Mouse (Mus musculus) liver, postnatal 0 days (tissue): ENCODE results near the gene Exog. TPM values are rescaled to one million over a fixed set of nuclear protein-coding genes. Genes with fewer than 3 reads are reported as not detected.

Experiments used
- ATAC-seq: fragments of 200-750 bp; cut with Nextera tagmentation; 2 replicates; pipeline ENCODE4 v1.8.0; 2017; ENCODE audit warnings: mild to moderate bottlenecking, moderate library complexity
- DNase-seq: peaks from one replicate; pipeline ENCODE4 v3.0.0-alpha.2; 2016
- H3K27ac ChIP-seq: fragments of 300-500 bp; sonication (generic); 2 replicates; pipeline ENCODE4 v1.5.1; 2014; ENCODE audit warnings: antibody characterized with exemption, moderate library complexity, mild to moderate bottlenecking, low read depth
- H3K27me3 ChIP-seq: fragments of 300-500 bp; sonication (generic); 2 replicates; pipeline ENCODE4 v1.6.1; 2014; ENCODE audit warnings: low read length, control low read depth, mixed read lengths; ENCODE audit not compliant: insufficient read depth
- H3K36me3 ChIP-seq: fragments of 300-500 bp; sonication (generic); replicated peaks from 2 replicates; pipeline ENCODE4 v1.6.1; 2014; ENCODE audit warnings: mild to moderate bottlenecking, control low read depth, low read length, moderate library complexity, mixed read lengths; ENCODE audit not compliant: insufficient read depth
- H3K4me1 ChIP-seq: fragments of 300-500 bp; sonication (generic); 2 replicates; pipeline ENCODE4 v1.6.1; 2014; ENCODE audit warnings: antibody characterized with exemption, mild to moderate bottlenecking, control low read depth; ENCODE audit not compliant: insufficient read depth
- H3K4me2 ChIP-seq: fragments of 300-500 bp; sonication (generic); 2 replicates; pipeline ENCODE4 v1.6.1; 2014; ENCODE audit warnings: low read depth, mild to moderate bottlenecking, low read length, moderate library complexity, mixed read lengths
- H3K4me3 ChIP-seq: fragments of 300-500 bp; sonication (generic); 2 replicates; pipeline ENCODE4 v1.5.1; 2014; ENCODE audit warnings: low read depth, low read length
- H3K9ac ChIP-seq: fragments of 300-500 bp; sonication (generic); replicated peaks from 2 replicates; pipeline ENCODE4 v1.6.1; 2014; ENCODE audit warnings: mild to moderate bottlenecking, moderate library complexity
- H3K9me3 ChIP-seq: fragments of 300-500 bp; sonication (generic); 2 replicates; pipeline ENCODE4 v1.6.1; 2016; ENCODE audit warnings: mild to moderate bottlenecking, control low read depth, low read length, mixed read lengths
- CTCF ChIP-seq: sonication (generic); IDR thresholded peaks from 2 replicates; pipeline ENCODE4 v1.5.1; 2016; ENCODE audit warnings: antibody characterized with exemption, low read depth
- EP300 ChIP-seq: IDR thresholded peaks from 2 replicates; pipeline ENCODE4 v1.6.1; 2016; ENCODE audit warnings: antibody characterized with exemption, low read depth, mild to moderate bottlenecking
- WGBS: fragments of 180-500 bp; shearing (Covaris S2); extraction: QIAGEN DNeasy Blood & Tissue Kit; methylation state at CpG from one replicate; pipeline ENCODE4 v1.1.7; 2014; ENCODE audit not compliant: insufficient replicate concordance; 5-methylcytosine and 5-hydroxymethylcytosine counted together
- polyA plus RNA-seq: library from polyadenylated mRNA; unstranded; fragments of >200 nt; fragmentation: Nextera tagmentation; extraction: Ambion mirVana; gene quantifications from 2 replicates; pipeline ENCODE4 v1.2.1, GENCODE M21; 2015

The Exog gene
- polyA plus RNA-seq, 1 experiment from 2014 or later: 3.8 TPM

DNA sequence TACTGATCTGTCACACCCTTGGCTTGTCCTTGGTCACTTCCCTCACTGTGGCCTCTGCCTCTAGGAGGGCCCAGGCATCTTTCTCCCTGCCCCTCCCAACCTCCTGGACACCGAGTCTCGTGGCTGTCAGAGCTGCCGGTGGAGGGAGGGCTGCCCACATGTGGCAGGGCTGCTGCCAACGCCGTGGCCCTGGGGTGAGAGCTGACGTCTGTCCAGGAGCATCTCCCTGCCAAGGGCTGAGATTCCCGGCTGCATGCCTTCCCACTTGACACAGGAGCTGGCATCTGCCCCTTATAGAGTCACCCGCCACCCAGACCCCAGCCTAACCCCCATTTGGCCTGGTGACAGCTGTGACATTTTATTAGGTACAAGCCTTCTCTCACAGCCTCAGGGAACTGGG lies 34.6 kb downstream of the Exog start:
- H3K27me3 ChIP-seq: no peaks in the 10 kb centered on the region
- no peak for TF ChIP-seq CTCF
- TF ChIP-seq EP300: no peak
- no peak overlapping the region for H3K4me2 ChIP-seq
- H3K9ac ChIP-seq: no peak overlapping the region
- H3K9me3 ChIP-seq: no peaks in the 10 kb centered on the region
- WGBS: 58% methylated on average over 8 of the region's 8 CpGs
- H3K27ac ChIP-seq: no peak overlapping the region
- DNase-seq: no peak
- H3K36me3 ChIP-seq: no peaks in the 10 kb centered on the region
- ATAC-seq: no peak
- H3K4me1 ChIP-seq: no peaks in the 10 kb centered on the region
- no peak overlapping the region for H3K4me3 ChIP-seq

DNA sequence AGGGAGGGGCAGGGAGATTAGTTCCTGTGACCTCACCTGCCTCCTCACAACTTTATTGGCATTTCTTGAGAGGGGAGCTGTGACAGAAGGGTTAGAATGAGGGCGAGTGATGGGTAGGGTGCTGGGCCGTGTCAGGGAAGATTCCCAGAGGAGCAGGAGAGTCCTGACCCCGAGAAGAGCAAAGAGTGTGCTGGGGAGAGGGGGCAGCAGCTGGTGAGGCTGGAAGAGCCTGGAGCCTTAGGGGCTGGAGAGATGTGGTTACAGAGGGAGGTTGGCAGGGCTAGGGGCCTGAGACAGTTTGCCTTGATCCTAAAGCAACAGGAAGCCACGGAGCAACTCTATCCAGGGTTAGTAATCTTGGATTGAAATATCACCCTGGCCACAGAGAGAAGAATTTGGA lies 36.9 kb downstream of the Exog start:
- no peaks in the 10 kb centered on the region for H3K9me3 ChIP-seq
- no peak overlapping the region for H3K9ac ChIP-seq
- H3K36me3 ChIP-seq: no peaks in the 10 kb centered on the region
- no peak overlapping the region for H3K4me2 ChIP-seq
- WGBS: 87% methylated on average over 4 of the region's 4 CpGs
- H3K4me1 ChIP-seq: no peaks in the 10 kb centered on the region
- no peak for ATAC-seq
- TF ChIP-seq EP300 (no peak), CTCF (no peak)
- H3K4me3 ChIP-seq: no peak overlapping the region
- H3K27me3 ChIP-seq: no peaks in the 10 kb centered on the region
- no peak overlapping the region for H3K27ac ChIP-seq
- no peak for DNase-seq

DNA sequence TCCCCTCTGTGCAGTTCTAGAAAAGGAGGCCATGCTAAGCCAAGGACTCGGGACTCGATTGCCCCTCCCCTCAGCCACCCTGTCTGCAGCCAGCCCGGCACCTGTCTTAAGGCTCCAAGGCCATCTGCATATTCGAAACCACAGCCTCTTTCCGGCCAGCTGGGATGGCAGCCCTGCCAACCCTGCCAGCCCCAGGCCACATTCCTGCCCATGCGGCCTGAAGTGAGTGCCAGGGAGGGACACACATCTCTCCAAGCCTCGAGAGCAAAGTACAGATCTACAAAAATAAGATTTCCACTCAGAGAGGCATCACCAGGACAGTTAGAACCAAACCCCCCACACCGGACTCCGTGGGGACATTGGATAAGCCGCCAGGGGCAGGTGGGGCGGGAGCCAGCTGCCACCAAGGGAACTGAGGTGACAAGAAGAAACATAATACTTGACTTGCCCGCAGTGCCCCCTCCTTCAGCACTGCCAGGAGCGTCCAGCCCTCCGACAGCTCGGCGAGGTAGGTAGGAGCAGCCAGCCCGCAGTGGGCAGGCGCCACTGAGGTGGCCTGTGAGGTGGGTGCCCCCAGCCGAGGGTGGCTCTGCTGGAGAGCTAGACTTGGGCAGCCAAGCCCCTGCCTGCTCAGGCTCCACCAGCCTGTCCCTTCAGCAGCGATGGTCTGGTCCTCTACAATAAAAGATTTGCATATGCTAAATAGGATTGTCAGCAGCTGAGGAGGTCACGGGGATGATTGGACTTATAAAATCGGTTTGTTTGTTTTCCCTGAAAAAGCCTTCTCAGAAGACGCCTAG lies 39.0 kb downstream of the Exog start:
- no peak for ATAC-seq
- H3K4me1 ChIP-seq: no peaks in the 10 kb centered on the region
- WGBS: 55% methylated on average over 23 of the region's 23 CpGs
- H3K27me3 ChIP-seq: no peaks in the 10 kb centered on the region
- H3K36me3 ChIP-seq: no peaks in the 10 kb centered on the region
- H3K4me3 ChIP-seq: no peak overlapping the region
- H3K4me2 ChIP-seq: no peak overlapping the region
- no peaks in the 10 kb centered on the region for H3K9me3 ChIP-seq
- no peak overlapping the region for H3K27ac ChIP-seq
- no peak for TF ChIP-seq EP300
- no peak for TF ChIP-seq CTCF
- no peak for DNase-seq
- no peak overlapping the region for H3K9ac ChIP-seq

DNA sequence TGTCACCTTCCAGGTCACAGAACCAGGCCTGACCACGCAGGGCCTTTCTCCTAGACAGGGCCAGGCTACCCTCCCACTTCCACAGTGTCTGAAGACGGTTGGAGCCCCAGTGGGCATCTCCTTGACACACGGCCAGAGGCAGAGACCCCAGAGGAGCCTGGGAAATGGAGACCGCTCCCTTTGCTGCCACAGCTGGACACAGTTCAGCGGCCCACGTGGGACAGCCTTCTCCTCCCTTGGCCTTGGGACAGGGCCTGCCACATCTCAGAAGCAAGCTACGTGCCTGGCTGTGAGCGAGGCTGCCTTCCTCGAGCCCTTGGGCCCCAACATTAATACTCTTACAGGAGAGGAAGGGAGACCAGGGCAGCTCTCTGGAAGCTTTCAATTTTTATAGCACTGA lies 39.7 kb downstream of the Exog start:
- H3K4me3 ChIP-seq: no peak overlapping the region
- TF ChIP-seq EP300 (no peak), CTCF (no peak)
- 79% methylated on average over 9 of the region's 9 CpGs for WGBS
- DNase-seq: no peak
- no peak overlapping the region for H3K4me2 ChIP-seq
- H3K36me3 ChIP-seq: no peaks in the 10 kb centered on the region
- H3K27ac ChIP-seq: no peak overlapping the region
- H3K4me1 ChIP-seq: no peaks in the 10 kb centered on the region
- ATAC-seq: no peak
- H3K9me3 ChIP-seq: no peaks in the 10 kb centered on the region
- H3K27me3 ChIP-seq: no peaks in the 10 kb centered on the region
- H3K9ac ChIP-seq: no peak overlapping the region

DNA sequence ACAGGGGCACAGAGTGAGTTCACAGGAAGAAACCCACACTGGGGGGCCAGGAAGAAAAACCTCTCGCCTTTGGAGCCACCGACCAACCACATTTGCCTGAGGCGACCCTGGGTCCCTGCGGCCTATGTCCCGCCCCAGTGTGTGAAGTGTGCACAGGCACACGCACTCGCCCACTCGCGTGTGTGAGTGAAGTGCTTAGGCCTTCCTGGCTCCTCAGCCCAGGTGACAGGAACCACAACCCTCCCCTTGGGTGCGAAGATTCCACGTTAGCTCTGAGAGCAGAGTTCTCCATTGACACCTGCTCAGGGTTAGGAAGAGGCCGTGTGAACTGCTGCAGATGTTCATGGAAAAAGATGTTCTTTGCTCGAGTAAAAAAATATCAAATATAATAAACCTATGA lies 40.1 kb downstream of the Exog start:
- no peak for ATAC-seq
- H3K9me3 ChIP-seq: no peaks in the 10 kb centered on the region
- TF ChIP-seq EP300: no peak
- no peak for TF ChIP-seq CTCF
- H3K4me2 ChIP-seq: no peak overlapping the region
- 78% methylated on average over 13 of the region's 13 CpGs for WGBS
- H3K9ac ChIP-seq: no peak overlapping the region
- no peaks in the 10 kb centered on the region for H3K36me3 ChIP-seq
- no peaks in the 10 kb centered on the region for H3K4me1 ChIP-seq
- DNase-seq: no peak
- H3K27ac ChIP-seq: no peak overlapping the region
- no peak overlapping the region for H3K4me3 ChIP-seq
- no peaks in the 10 kb centered on the region for H3K27me3 ChIP-seq

DNA sequence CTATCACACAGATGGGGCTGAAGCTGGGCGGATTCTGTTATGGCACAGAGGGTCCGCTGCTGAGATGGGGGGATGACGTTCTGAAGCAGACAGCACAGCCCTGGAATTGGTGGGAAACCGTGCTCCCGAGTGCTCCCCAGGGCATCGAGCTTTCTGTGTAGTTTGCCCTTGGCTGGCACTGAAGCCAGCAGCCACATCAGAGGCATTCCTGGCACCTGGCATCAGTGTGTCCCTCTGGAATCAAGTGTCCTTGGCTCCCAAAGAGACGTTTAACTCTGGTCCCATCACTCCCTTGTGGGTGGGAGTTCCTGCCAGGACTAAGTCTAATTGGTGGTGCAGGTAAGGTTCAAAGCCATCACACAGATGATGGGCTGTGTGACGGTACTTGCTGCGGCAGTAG lies 51.6 kb downstream of the Exog start:
- WGBS: 80% methylated on average over 9 of the region's 9 CpGs
- no peaks in the 10 kb centered on the region for H3K9me3 ChIP-seq
- DNase-seq (no peak), ATAC-seq (no peak)
- no peak overlapping the region for H3K4me3 ChIP-seq
- H3K27ac ChIP-seq: no peak overlapping the region
- H3K4me2 ChIP-seq: no peak overlapping the region
- TF ChIP-seq CTCF: no peak
- TF ChIP-seq EP300: no peak
- H3K4me1 ChIP-seq: no peaks in the 10 kb centered on the region
- no peak overlapping the region for H3K9ac ChIP-seq
- no peaks in the 10 kb centered on the region for H3K36me3 ChIP-seq
- H3K27me3 ChIP-seq: no peaks in the 10 kb centered on the region

DNA sequence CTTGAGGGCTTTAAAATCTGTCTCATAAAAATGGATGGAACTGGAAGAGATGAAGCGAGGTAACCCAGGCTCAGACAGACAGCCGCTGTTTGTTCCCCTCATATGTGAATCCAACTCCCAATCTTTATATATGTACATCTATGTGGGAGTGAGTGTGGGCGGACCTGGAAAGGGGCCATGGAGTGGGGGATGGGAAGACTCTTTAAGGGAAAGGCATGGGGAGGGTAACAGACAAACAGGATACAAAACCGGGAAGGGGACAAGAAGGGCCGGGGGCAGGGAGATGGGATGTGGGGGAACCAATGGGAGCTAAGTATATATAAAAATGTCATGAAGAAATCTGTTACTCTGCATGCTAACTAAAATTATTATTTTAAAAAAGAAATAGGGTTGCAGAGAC lies 52.2 kb downstream of the Exog start:
- Histone ChIP-seq H3K27ac (no peak overlapping the region), H3K4me1 (no peaks in the 10 kb centered on the region), H3K4me3 (no peak overlapping the region), H3K9me3 (no peaks in the 10 kb centered on the region), H3K27me3 (no peaks in the 10 kb centered on the region), H3K36me3 (no peaks in the 10 kb centered on the region), H3K9ac (no peak overlapping the region), H3K4me2 (no peak overlapping the region)
- TF ChIP-seq EP300: no peak
- TF ChIP-seq CTCF: no peak
- DNase-seq: no peak
- 52% methylated on average over 5 of the region's 5 CpGs for WGBS
- no peak for ATAC-seq
